Mouse (Mus musculus) heart, embryonic 11.5 days (tissue): Measurements from ENCODE around the gene Cyth1. TPM values are rescaled to one million over a fixed set of nuclear protein-coding genes. Genes with fewer than 3 reads are reported as not detected.
A peak's percentile ranks its signal among the peaks of the same experiment; 100 is the strongest.

ENCODE experiments used
- ATAC-seq: fragments of 200-750 bp; cut with Nextera tagmentation; replicated peaks from 2 replicates; pipeline ENCODE4 v1.8.0; 2017; ENCODE audit warnings: moderate library complexity; ENCODE audit not compliant: insufficient number of reproducible peaks, low FRiP score, low TSS enrichment
- H3K27ac ChIP-seq: fragments of 300-500 bp; sonication (generic); 2 replicates; pipeline ENCODE4 v1.5.1; 2014; ENCODE audit warnings: mild to moderate bottlenecking, low read depth, low read length
- H3K27me3 ChIP-seq: fragments of 300-500 bp; sonication (generic); 2 replicates; pipeline ENCODE4 v1.6.1; 2014; ENCODE audit warnings: mild to moderate bottlenecking, low read length, mixed read lengths; ENCODE audit not compliant: control insufficient read depth, insufficient read depth
- H3K36me3 ChIP-seq: fragments of 300-500 bp; sonication (generic); 2 replicates; pipeline ENCODE4 v1.6.1; 2014; ENCODE audit warnings: mild to moderate bottlenecking, low read length, moderate library complexity, mixed read lengths; ENCODE audit not compliant: control insufficient read depth, insufficient read depth
- H3K4me1 ChIP-seq: fragments of 300-500 bp; sonication (generic); 2 replicates; pipeline ENCODE4 v1.6.1; 2014; ENCODE audit warnings: low read length; ENCODE audit not compliant: control insufficient read depth, insufficient read depth
- H3K4me2 ChIP-seq: fragments of 300-500 bp; sonication (generic); 2 replicates; pipeline ENCODE4 v1.6.1; 2014; ENCODE audit warnings: mild to moderate bottlenecking, moderate library complexity
- H3K4me3 ChIP-seq: fragments of 300-500 bp; sonication (generic); 2 replicates; pipeline ENCODE4 v1.5.1; 2014; ENCODE audit warnings: low read depth, low read length
- H3K9ac ChIP-seq: fragments of 300-500 bp; sonication (generic); 2 replicates; pipeline ENCODE4 v1.6.1; 2014; ENCODE audit warnings: mild to moderate bottlenecking, low read depth, low read length, moderate library complexity
- H3K9me3 ChIP-seq: fragments of 300-500 bp; sonication (generic); replicated peaks from 2 replicates; pipeline ENCODE4 v1.6.1; 2016; ENCODE audit warnings: low read length; ENCODE audit not compliant: control insufficient read depth
- WGBS: fragments of 180-500 bp; shearing (Covaris S2); extraction: QIAGEN DNeasy Blood & Tissue Kit; methylation state at CpG from one replicate; pipeline ENCODE4 v1.1.7; 2014; ENCODE audit not compliant: insufficient replicate concordance; 5-methylcytosine and 5-hydroxymethylcytosine counted together
- polyA plus RNA-seq: library from polyadenylated mRNA; unstranded; fragments of >200 nt; fragmentation: Nextera tagmentation; extraction: Ambion mirVana; gene quantifications from 2 replicates; pipeline ENCODE4 v1.2.1, GENCODE M21; 2014

Cyth1 gene
- polyA plus RNA-seq, 1 experiment from 2014 or later: 10.6 TPM

- peaks cover 26% of the 10 kb centered on the region for H3K4me1 ChIP-seq
- no peaks in the 10 kb centered on the region for H3K9me3 ChIP-seq
- no peaks in the 10 kb centered on the region for H3K27me3 ChIP-seq
- no peak overlapping the region for H3K4me3 ChIP-seq
- no peak overlapping the region for H3K4me2 ChIP-seq
- H3K9ac ChIP-seq: no peak overlapping the region
- H3K27ac ChIP-seq: peak overlapping the region; percentile 42
- no peaks in the 10 kb centered on the region for H3K36me3 ChIP-seq
- no peak for ATAC-seq
- WGBS: 62% methylated on average over 6 of the region's 6 CpGs
Measured at GRCm38 (mm10) chr11:118234500-118234899, 13.9 kb downstream of the Cyth1 start.

- Histone ChIP-seq H3K4me3 (no peak overlapping the region), H3K9ac (no peak overlapping the region), H3K27me3 (no peaks in the 10 kb centered on the region), H3K4me1 (peaks cover 20% of the 10 kb centered on the region), H3K36me3 (no peaks in the 10 kb centered on the region), H3K4me2 (no peak overlapping the region), H3K27ac (0 out of 2 replicates have a peak overlapping the region, but pooled peaks have one; percentile 11), H3K9me3 (no peaks in the 10 kb centered on the region)
- 53% methylated on average over 3 of the region's 3 CpGs for WGBS
- no peak for ATAC-seq
Measured at GRCm38 (mm10) chr11:118233924-118234323, 14.5 kb downstream of the Cyth1 start.

GRCm38 (mm10) chr11:118232314-118232831 is 16.0 kb downstream of the Cyth1 start:
- Histone ChIP-seq H3K9me3 (no peaks in the 10 kb centered on the region), H3K4me3 (no peak overlapping the region), H3K4me1 (peaks cover 20% of the 10 kb centered on the region), H3K4me2 (no peak overlapping the region), H3K36me3 (no peaks in the 10 kb centered on the region), H3K27ac (no peak overlapping the region), H3K9ac (no peak overlapping the region), H3K27me3 (no peaks in the 10 kb centered on the region)
- WGBS: 49% methylated on average over 7 of the region's 7 CpGs
- no peak for ATAC-seq

GRCm38 (mm10) chr11:118229941-118230340 is 18.5 kb downstream of the Cyth1 start:
- Histone ChIP-seq H3K36me3 (no peaks in the 10 kb centered on the region), H3K9ac (no peak overlapping the region), H3K27ac (no peak overlapping the region), H3K4me2 (no peak overlapping the region), H3K9me3 (no peaks in the 10 kb centered on the region), H3K27me3 (no peaks in the 10 kb centered on the region), H3K4me3 (no peak overlapping the region), H3K4me1 (peaks cover 11% of the 10 kb centered on the region)
- WGBS: 81% methylated on average over 5 of the region's 5 CpGs
- ATAC-seq: no peak

- Histone ChIP-seq H3K4me3 (no peak overlapping the region), H3K4me1 (0 out of 2 replicates have a peak, but pooled peaks cover 3% of the 10 kb centered on the region), H3K9me3 (no peaks in the 10 kb centered on the region), H3K4me2 (no peak overlapping the region), H3K27ac (no peak overlapping the region), H3K36me3 (no peaks in the 10 kb centered on the region), H3K27me3 (no peaks in the 10 kb centered on the region), H3K9ac (no peak overlapping the region)
- WGBS: 59% methylated on average over 7 of the region's 7 CpGs
- no peak for ATAC-seq
Measured at GRCm38 (mm10) chr11:118227650-118228049, 20.7 kb downstream of the Cyth1 start.

GRCm38 (mm10) chr11:118226850-118227249 is 21.5 kb downstream of the Cyth1 start:
- no peak overlapping the region for H3K4me3 ChIP-seq
- H3K36me3 ChIP-seq: no peaks in the 10 kb centered on the region
- H3K9me3 ChIP-seq: no peaks in the 10 kb centered on the region
- no peak overlapping the region for H3K27ac ChIP-seq
- 0 out of 2 replicates have a peak, but pooled peaks cover 3% of the 10 kb centered on the region for H3K4me1 ChIP-seq
- no peaks in the 10 kb centered on the region for H3K27me3 ChIP-seq
- H3K9ac ChIP-seq: no peak overlapping the region
- ATAC-seq: no peak
- H3K4me2 ChIP-seq: no peak overlapping the region
- 83% methylated on average over 7 of the region's 7 CpGs for WGBS

GRCm38 (mm10) chr11:118225862-118226261 is 22.5 kb downstream of the Cyth1 start:
- 53% methylated on average over 1 of the region's 1 CpGs for WGBS

GRCm38 (mm10) chr11:118225056-118225836 is 23.1 kb downstream of the Cyth1 start:
- Histone ChIP-seq H3K9me3 (no peaks in the 10 kb centered on the region), H3K4me1 (0 out of 2 replicates have a peak, but pooled peaks cover 3% of the 10 kb centered on the region), H3K27me3 (no peaks in the 10 kb centered on the region), H3K27ac (no peak overlapping the region), H3K36me3 (no peaks in the 10 kb centered on the region), H3K9ac (no peak overlapping the region), H3K4me3 (no peak overlapping the region), H3K4me2 (no peak overlapping the region)
- ATAC-seq: no peak
- 81% methylated on average over 12 of the region's 12 CpGs for WGBS

More at GRCm38 (mm10) chr11:118225862-118226261, 22.5 kb downstream of the Cyth1 start:
- Histone ChIP-seq H3K27me3 (no peaks in the 10 kb centered on the region), H3K4me1 (0 out of 2 replicates have a peak, but pooled peaks cover 3% of the 10 kb centered on the region), H3K27ac (no peak overlapping the region), H3K9ac (no peak overlapping the region), H3K36me3 (no peaks in the 10 kb centered on the region), H3K9me3 (no peaks in the 10 kb centered on the region), H3K4me2 (no peak overlapping the region), H3K4me3 (no peak overlapping the region)
- no peak for ATAC-seq
